Mouse (Mus musculus): ENCODE data around the gene 1700020D05Rik.

DNA sequence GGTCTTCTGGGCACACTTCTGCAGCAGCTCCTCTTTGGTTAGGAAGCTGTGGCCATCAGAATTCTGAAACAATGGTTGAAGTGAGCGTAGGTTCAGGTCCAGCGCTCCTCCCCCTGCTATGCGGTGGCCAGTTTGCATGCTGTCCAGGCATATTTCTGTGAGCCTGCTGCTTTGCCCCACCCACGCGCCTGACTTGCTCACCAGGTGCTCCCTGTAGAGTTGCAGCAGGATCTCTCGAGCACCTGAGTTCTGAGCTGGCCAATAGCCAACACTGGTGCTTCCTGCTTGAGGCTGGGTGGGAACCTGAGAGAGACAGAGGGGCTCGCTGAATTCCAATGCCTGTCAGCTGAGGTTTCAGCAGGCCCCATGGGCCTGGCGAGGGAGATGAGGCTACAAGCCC lies 17.3 kb downstream of the 1700020D05Rik start:
- TF ChIP-seq GATA1 (IDR thresholded peaks at IDR 0.05; ENCODE audit: borderline replicate concordance, low read length) (no peak), FLI1 (IDR thresholded peaks at IDR 0.05; ENCODE audit: low read length) (no peak)
